24 mouse cellular contexts compared by ENCODE assay signal in the genomic region with DNA sequence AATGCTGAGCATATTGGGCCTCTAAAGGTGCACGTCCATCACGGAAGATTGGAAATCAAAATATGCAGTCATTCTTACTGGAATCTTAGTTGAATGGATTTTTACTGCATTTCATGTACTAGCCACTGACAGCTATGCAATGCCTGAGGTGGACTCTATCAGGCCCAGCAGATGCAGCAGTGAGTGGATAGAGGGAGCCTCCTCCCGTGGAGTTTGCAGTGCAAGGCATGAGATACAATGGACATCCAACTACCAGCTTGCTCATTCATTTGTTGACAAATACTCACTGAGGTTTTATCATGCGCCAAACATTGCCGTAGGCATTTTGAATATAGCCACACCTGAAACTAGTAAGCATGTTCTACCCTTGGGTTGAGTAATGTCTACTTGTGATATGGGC.
"Had no signal": no experiment of that assay in that cellular context is flagged by ENCODE, and none has a peak within 500 bp of the region (broad histone marks: within the 10 kb centered on the region; RNA-seq: fewer than 3 reads in every experiment).

No protein-coding gene starts in this region.

- H3K4me3 ChIP-seq: heart, embryonic 10.5 days; heart, embryonic 12.5 days; hindbrain, embryonic 13.5 days; hindbrain, embryonic 15.5 days; intestine, embryonic 15.5 days; limb, embryonic 10.5 days; limb, embryonic 12.5 days had no signal

- H3K9me3 ChIP-seq: heart, embryonic 10.5 days; heart, embryonic 12.5 days; hindbrain, embryonic 13.5 days; hindbrain, embryonic 15.5 days; intestine, embryonic 15.5 days; limb, embryonic 10.5 days; limb, embryonic 12.5 days had no signal

- DNase-seq: forebrain, postnatal 0 days; gastrocnemius, postnatal 14 days; gastrocnemius, postnatal 36 days; heart, adult 18-20 months; heart, postnatal 14 days; heart, postnatal 36 days; kidney, adult 18-20 months; kidney, adult 8-10 months; kidney, postnatal 14 days; kidney, postnatal 36 days; layer of hippocampus, adult 9-11 months; layer of hippocampus, postnatal 36 days had no signal

- H3K36me3 ChIP-seq: heart, embryonic 10.5 days; heart, embryonic 12.5 days; hindbrain, embryonic 13.5 days; hindbrain, embryonic 15.5 days; intestine, embryonic 15.5 days; limb, embryonic 10.5 days; limb, embryonic 12.5 days had no signal

- H3K9ac ChIP-seq: forebrain, postnatal 0 days; heart, embryonic 12.5 days; hindbrain, embryonic 13.5 days; hindbrain, embryonic 15.5 days; intestine, embryonic 15.5 days; limb, embryonic 12.5 days; liver, embryonic 14.5 days had no signal

- H3K4me2 ChIP-seq: heart, embryonic 12.5 days; hindbrain, embryonic 13.5 days; hindbrain, embryonic 15.5 days; intestine, embryonic 15.5 days; limb, embryonic 12.5 days had no signal

- ATAC-seq: forebrain, postnatal 0 days; hindbrain, postnatal 0 days; inflammation-experienced regulatory T-cells, adult 6 months; intestine, embryonic 15.5 days; intestine, postnatal 0 days had no signal

- H3K27me3 ChIP-seq: heart, embryonic 12.5 days; hindbrain, embryonic 13.5 days; hindbrain, embryonic 15.5 days; intestine, embryonic 15.5 days; limb, embryonic 12.5 days had no signal

- H3K4me1 ChIP-seq: heart, embryonic 10.5 days; heart, embryonic 12.5 days; hindbrain, embryonic 13.5 days; hindbrain, embryonic 15.5 days; intestine, embryonic 15.5 days; limb, embryonic 10.5 days; limb, embryonic 12.5 days had no signal

- H3K27ac ChIP-seq: heart, embryonic 10.5 days; hindbrain, embryonic 13.5 days; hindbrain, embryonic 15.5 days; hindbrain, postnatal 0 days; intestine, embryonic 15.5 days; kidney, postnatal 0 days; limb, embryonic 10.5 days; limb, embryonic 12.5 days; liver, embryonic 14.5 days had no signal
